Mouse (Mus musculus): ENCODE measurements around the gene Tldc2.

DNA sequence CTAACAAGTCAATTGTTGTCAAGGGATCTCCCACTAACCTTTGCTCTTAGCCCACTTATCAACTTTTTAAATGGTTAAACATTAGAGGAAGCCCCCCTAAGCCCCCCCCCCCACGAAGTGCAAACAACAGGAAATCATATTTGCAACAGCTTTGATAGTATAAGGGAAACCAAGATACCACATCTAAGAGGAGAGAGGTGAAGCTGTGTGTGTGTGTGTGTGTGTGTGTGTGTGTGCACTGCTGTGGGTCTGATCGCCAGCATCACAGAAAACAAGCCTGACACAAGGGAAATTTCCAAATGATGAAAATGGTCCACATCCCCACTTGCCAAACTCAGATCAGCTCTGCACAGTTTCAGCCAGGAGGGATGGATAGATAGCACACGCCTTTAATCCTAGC is 32.2 kb downstream of the Tldc2 start:
- TF ChIP-seq CTCF (IDR thresholded peaks at IDR 0.05; ENCODE audit: low read depth) (no peak), EP300 (IDR thresholded peaks at IDR 0.05; ENCODE audit: low read depth) (no peak)

Measured in liver, postnatal 0 days (tissue).